Mouse (Mus musculus): Measurements from ENCODE around the gene Bloc1s1. TPM values are rescaled to one million over a fixed set of nuclear protein-coding genes. Genes with fewer than 3 reads are reported as not detected.
A peak's percentile ranks its signal among the peaks of the same experiment; 100 is the strongest.

Gene Bloc1s1
- polyA plus RNA-seq, 1 experiment: 238 TPM

DNA sequence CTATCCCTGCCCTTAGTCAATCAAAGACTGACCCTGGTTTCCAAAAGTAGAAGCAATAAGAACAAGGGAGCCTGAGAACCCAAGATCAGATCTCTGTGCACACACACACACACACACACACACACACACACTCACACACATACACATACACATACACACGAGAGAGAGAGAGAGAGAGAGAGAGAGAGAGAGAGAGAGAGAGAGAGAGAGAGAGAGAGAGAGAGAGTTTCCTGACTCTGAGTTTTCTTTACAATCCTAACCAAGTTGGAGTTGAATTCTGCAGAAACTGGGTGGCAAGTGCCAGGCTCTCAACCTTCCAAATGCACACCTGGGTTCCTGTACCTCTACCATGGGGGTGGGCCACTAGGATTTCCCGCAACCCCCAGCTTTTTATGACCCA lies 34.0 kb downstream of the Bloc1s1 start:
- peaks cover 4% of the 10 kb centered on the region for H3K79me2 ChIP-seq (ENCODE audit: control insufficient read depth, insufficient read depth)
- H3K4me3 ChIP-seq: peak overlapping the region; percentile 40
- no peaks in the 10 kb centered on the region for H3K27me3 ChIP-seq (ENCODE audit: control insufficient read depth, insufficient read depth, insufficient read length)
- peak overlapping the region; percentile 96 for H3K4me2 ChIP-seq (ENCODE audit: low read depth)
- H3K36me3 ChIP-seq (ENCODE audit: control insufficient read depth, insufficient read depth): no peaks in the 10 kb centered on the region
- H3ac ChIP-seq (ENCODE audit: control insufficient read depth, insufficient read length): no peak overlapping the region
- no peak for TF ChIP-seq REST (IDR thresholded peaks at IDR 0.05; ENCODE audit: insufficient read depth, insufficient read length)
- TF ChIP-seq E2F4 (IDR thresholded peaks at IDR 0.05; ENCODE audit: insufficient read depth): no peak
- TF ChIP-seq POLR2AphosphoS2 (IDR thresholded peaks at IDR 0.05; ENCODE audit: insufficient read length, low read depth): no peak
- no peak for TF ChIP-seq POLR2A (IDR thresholded peaks at IDR 0.05; ENCODE audit: insufficient read length, low read depth)
- no peak for TF ChIP-seq SRF (IDR thresholded peaks at IDR 0.05; ENCODE audit: control insufficient read depth, insufficient read length, low read depth)
- TF ChIP-seq TCF12 (IDR thresholded peaks at IDR 0.05; ENCODE audit: insufficient read depth, poor library complexity, severe bottlenecking): no peak
- no peak for TF ChIP-seq CEBPB (IDR thresholded peaks at IDR 0.05; ENCODE audit: insufficient read depth, poor library complexity, severe bottlenecking)
- no peak for TF ChIP-seq USF1 (IDR thresholded peaks at IDR 0.05; ENCODE audit: low read depth)
- no peak for TF ChIP-seq MYOD1 (IDR thresholded peaks at IDR 0.05; ENCODE audit: control insufficient read depth in 1 of 3, insufficient read length in 2 of 3, low read depth in 2 of 3)
- TF ChIP-seq TCF3 (IDR thresholded peaks at IDR 0.05; ENCODE audit: insufficient read length, low read depth): no peak
- no peak for TF ChIP-seq MAX (IDR thresholded peaks at IDR 0.05; ENCODE audit: low read depth)
- TF ChIP-seq MYOG (IDR thresholded peaks at IDR 0.05; ENCODE audit: control insufficient read depth in 1 of 3, insufficient read depth in 1 of 3, insufficient read length in 2 of 3, low read depth in 2 of 3): no peak

DNA sequence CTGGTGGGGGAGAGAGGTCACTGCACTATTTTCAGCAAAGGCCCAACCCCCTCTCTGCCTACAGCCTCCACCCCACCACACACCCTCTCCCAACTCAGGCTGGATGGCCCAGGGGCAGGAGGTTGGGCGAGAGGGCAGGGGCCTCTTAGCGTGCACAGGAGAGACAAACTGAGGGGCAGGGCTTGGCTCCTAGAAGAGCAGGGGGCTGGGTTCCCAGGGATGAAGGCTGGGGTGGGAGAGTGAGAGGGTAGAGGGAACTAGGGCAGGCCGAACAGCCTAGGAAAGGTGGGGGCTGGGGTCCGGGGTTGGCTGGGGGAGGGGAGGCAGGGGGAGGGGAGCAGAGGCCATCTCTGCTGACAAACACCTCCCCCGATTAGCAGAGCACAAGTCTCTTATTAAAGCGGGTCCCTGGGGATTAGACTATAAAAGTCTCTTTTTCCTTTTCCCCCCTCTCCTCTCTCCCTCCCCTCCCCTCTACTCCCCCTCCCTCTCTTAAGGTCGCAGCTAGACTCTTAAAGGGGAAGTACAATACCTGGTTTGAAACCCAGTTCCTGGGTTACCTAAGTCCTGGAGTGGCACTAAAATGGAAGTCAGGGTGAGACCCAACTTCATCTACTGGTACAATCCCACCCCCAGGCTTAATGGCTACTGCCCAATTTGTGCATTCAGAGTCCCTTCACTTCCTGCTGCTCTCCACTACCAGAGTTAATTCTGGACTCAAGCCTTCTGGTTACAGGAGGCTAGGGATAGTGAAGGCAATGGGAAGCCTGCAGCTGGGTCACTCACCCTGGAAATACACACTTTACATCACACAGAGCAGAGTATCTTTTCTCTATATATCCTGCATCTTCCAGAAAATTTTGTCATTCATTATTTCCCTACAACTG lies 34.7 kb downstream of the Bloc1s1 start:
- Histone ChIP-seq H3K4me3 (peak overlapping the region; percentile 40), H3K36me3 (ENCODE audit: control insufficient read depth, insufficient read depth) (no peaks in the 10 kb centered on the region), H3K27me3 (ENCODE audit: control insufficient read depth, insufficient read depth, insufficient read length) (no peaks in the 10 kb centered on the region), H3K4me2 (ENCODE audit: low read depth) (peak overlapping the region; percentile 96), H3K79me2 (ENCODE audit: control insufficient read depth, insufficient read depth) (peaks cover 4% of the 10 kb centered on the region), H3ac (ENCODE audit: control insufficient read depth, insufficient read length) (no peak overlapping the region)
- no peak for TF ChIP-seq MAX (IDR thresholded peaks at IDR 0.05; ENCODE audit: low read depth)
- no peak for TF ChIP-seq POLR2A (IDR thresholded peaks at IDR 0.05; ENCODE audit: insufficient read length, low read depth)
- no peak for TF ChIP-seq MYOG (IDR thresholded peaks at IDR 0.05; ENCODE audit: control insufficient read depth in 1 of 3, insufficient read depth in 1 of 3, insufficient read length in 2 of 3, low read depth in 2 of 3)
- TF ChIP-seq POLR2AphosphoS2 (IDR thresholded peaks at IDR 0.05; ENCODE audit: insufficient read length, low read depth): no peak
- TF ChIP-seq CEBPB (IDR thresholded peaks at IDR 0.05; ENCODE audit: insufficient read depth, poor library complexity, severe bottlenecking): no peak
- no peak for TF ChIP-seq TCF3 (IDR thresholded peaks at IDR 0.05; ENCODE audit: insufficient read length, low read depth)
- no peak for TF ChIP-seq TCF12 (IDR thresholded peaks at IDR 0.05; ENCODE audit: insufficient read depth, poor library complexity, severe bottlenecking)
- no peak for TF ChIP-seq E2F4 (IDR thresholded peaks at IDR 0.05; ENCODE audit: insufficient read depth)
- TF ChIP-seq SRF (IDR thresholded peaks at IDR 0.05; ENCODE audit: control insufficient read depth, insufficient read length, low read depth): no peak
- TF ChIP-seq REST (IDR thresholded peaks at IDR 0.05; ENCODE audit: insufficient read depth, insufficient read length): no peak
- no peak for TF ChIP-seq USF1 (IDR thresholded peaks at IDR 0.05; ENCODE audit: low read depth)
- no peak for TF ChIP-seq MYOD1 (IDR thresholded peaks at IDR 0.05; ENCODE audit: control insufficient read depth in 1 of 3, insufficient read length in 2 of 3, low read depth in 2 of 3)

DNA sequence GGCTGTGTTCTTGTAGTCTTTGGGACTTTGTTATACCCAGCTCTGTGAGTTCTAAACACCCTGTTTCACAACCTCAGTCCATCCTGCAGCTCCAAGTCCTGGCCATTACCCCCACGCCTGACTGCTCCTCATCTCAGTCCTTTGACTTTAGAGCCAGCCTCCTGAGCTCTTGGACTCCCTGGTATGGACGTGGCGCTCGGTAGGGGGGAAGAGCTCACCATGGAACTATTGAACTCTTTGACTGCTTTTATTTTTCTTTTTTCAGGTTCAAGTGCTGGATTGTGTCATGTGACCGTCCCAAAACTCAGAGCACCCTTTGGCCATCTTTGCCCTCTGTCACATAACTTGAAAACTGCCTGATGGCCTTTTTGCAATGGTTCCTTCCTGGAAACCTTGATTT lies 41.8 kb downstream of the Bloc1s1 start:
- Histone ChIP-seq H3K4me2 (ENCODE audit: low read depth) (no peak overlapping the region), H3ac (ENCODE audit: control insufficient read depth, insufficient read length) (no peak overlapping the region), H3K79me2 (ENCODE audit: control insufficient read depth, insufficient read depth) (no peaks in the 10 kb centered on the region), H3K4me3 (no peak overlapping the region), H3K36me3 (ENCODE audit: control insufficient read depth, insufficient read depth) (peaks cover 20% of the 10 kb centered on the region), H3K27me3 (ENCODE audit: control insufficient read depth, insufficient read depth, insufficient read length) (no peaks in the 10 kb centered on the region)
- TF ChIP-seq USF1 (IDR thresholded peaks at IDR 0.05; ENCODE audit: low read depth): peak; percentile 12
- no peak for TF ChIP-seq TCF3 (IDR thresholded peaks at IDR 0.05; ENCODE audit: insufficient read length, low read depth)

DNA sequence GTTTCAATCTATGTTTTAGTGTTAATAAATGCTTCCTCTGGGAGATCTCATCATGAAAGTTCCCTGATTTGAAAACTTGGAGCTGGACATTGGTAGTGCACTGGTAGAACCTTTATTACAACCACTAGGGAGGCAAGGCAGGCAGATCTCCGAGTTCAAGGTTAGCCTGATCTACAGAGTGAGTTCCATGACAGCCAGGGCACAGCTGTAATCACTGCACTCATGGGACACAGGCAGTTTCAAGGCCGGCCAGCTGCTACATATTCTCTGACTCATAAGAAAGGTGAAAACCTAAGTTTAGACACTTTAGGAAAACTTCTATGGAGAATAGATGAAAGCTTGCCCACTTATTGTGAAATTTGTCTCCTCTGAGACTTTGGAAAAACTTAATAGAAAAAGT lies 45.0 kb downstream of the Bloc1s1 start:
- Histone ChIP-seq H3K4me3 (no peak overlapping the region), H3ac (ENCODE audit: control insufficient read depth, insufficient read length) (no peak overlapping the region), H3K4me2 (ENCODE audit: low read depth) (no peak overlapping the region), H3K79me2 (ENCODE audit: control insufficient read depth, insufficient read depth) (no peaks in the 10 kb centered on the region), H3K36me3 (ENCODE audit: control insufficient read depth, insufficient read depth) (peaks cover 48% of the 10 kb centered on the region), H3K27me3 (ENCODE audit: control insufficient read depth, insufficient read depth, insufficient read length) (no peaks in the 10 kb centered on the region)
- TF ChIP-seq CEBPB (IDR thresholded peaks at IDR 0.05; ENCODE audit: insufficient read depth, poor library complexity, severe bottlenecking) (no peak), REST (IDR thresholded peaks at IDR 0.05; ENCODE audit: insufficient read depth, insufficient read length) (no peak), TCF3 (IDR thresholded peaks at IDR 0.05; ENCODE audit: insufficient read length, low read depth) (no peak), USF1 (IDR thresholded peaks at IDR 0.05; ENCODE audit: low read depth) (no peak), SRF (IDR thresholded peaks at IDR 0.05; ENCODE audit: control insufficient read depth, insufficient read length, low read depth) (no peak), TCF12 (IDR thresholded peaks at IDR 0.05; ENCODE audit: insufficient read depth, poor library complexity, severe bottlenecking) (no peak), POLR2AphosphoS2 (IDR thresholded peaks at IDR 0.05; ENCODE audit: insufficient read length, low read depth) (no peak), E2F4 (IDR thresholded peaks at IDR 0.05; ENCODE audit: insufficient read depth) (no peak), POLR2A (IDR thresholded peaks at IDR 0.05; ENCODE audit: insufficient read length, low read depth) (no peak), MAX (IDR thresholded peaks at IDR 0.05; ENCODE audit: low read depth) (no peak), MYOG (IDR thresholded peaks at IDR 0.05; ENCODE audit: control insufficient read depth in 1 of 3, insufficient read depth in 1 of 3, insufficient read length in 2 of 3, low read depth in 2 of 3) (no peak), MYOD1 (IDR thresholded peaks at IDR 0.05; ENCODE audit: control insufficient read depth in 1 of 3, insufficient read length in 2 of 3, low read depth in 2 of 3) (no peak)
